Mouse (Mus musculus): ENCODE measurements around the gene Saa1. TPM values are rescaled to one million over a fixed set of nuclear protein-coding genes. Genes with fewer than 3 reads are reported as not detected.

Saa1 gene
- total and polyA plus RNA-seq, 2 experiments from 2014 or later = 0.43 TPM; not detected in 1

DNA sequence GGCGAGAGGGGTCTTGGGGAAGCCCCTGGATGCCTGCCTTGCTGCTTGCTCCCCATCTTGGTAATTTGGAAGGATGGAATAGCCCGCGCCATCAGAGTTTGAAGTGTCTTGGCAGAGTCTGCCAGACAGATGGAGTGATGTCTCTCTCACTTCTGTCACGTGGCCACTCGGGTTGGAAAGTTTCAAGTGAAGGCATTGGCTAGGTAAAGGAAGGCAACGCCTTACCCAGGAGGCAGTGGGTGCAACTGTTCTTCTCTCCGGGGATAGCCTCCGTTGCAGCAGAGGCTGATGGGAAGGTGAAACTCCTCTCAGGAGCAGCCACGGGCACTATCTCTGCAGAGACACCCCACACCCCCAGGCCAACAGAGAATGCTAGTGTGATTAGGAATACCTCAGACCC lies 22.3 kb downstream of the Saa1 start:
- H3K9me3 ChIP-seq (ENCODE audit: low read length) = no peaks in the 10 kb centered on the region
- no peak for TF ChIP-seq CTCF (IDR thresholded peaks at IDR 0.05; ENCODE audit: low read depth)
- ATAC-seq (peak; percentile 39; the same call in 1 of the 2 replicates), DNase-seq (ENCODE audit: low spot score) (peak; percentile 50)
- H3K4me3 ChIP-seq (ENCODE audit: low read length) = no peak overlapping the region
- H3K4me2 ChIP-seq (ENCODE audit: low read depth, low read length) = no peak overlapping the region
- H3K27me3 ChIP-seq (ENCODE audit: insufficient read depth, low read length) = no peaks in the 10 kb centered on the region
- H3K4me1 ChIP-seq (ENCODE audit: insufficient read depth, low read length) = peaks cover 8% of the 10 kb centered on the region; the same call in 1 of the 2 replicates
- no peaks in the 10 kb centered on the region for H3K36me3 ChIP-seq (ENCODE audit: insufficient read depth, low read length)
- no peak overlapping the region for H3K9ac ChIP-seq (replicated peaks; ENCODE audit: low read length)
- H3K27ac ChIP-seq = no peak overlapping the region
- 59% methylated on average over 9 of the region's 9 CpGs for WGBS

DNA sequence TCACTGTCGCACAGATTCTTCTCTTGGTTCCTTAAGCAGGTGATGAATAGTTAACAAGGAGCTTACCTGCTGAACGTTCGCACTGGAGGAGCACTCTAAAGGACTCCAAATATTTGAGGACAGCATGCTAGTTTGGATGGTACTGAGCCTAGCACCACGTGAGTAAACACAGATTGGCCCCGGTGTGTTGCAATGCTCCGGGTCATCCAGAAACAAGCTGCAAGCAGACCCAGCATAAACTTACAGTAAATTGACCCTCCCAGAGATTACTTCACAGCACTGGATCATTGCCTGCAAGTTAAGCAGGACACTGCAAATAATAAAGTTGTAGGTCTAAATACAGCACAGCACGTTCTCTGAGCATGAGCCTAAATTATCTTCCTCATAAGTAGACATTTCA lies 23.3 kb downstream of the Saa1 start:
- H3K9me3 ChIP-seq (ENCODE audit: low read length) = no peaks in the 10 kb centered on the region
- no peak overlapping the region for H3K4me3 ChIP-seq (ENCODE audit: low read length)
- H3K36me3 ChIP-seq (ENCODE audit: insufficient read depth, low read length) = no peaks in the 10 kb centered on the region
- ATAC-seq = no peak
- WGBS = 59% methylated on average over 7 of the region's 7 CpGs
- no peaks in the 10 kb centered on the region for H3K27me3 ChIP-seq (ENCODE audit: insufficient read depth, low read length)
- H3K4me2 ChIP-seq (ENCODE audit: low read depth, low read length) = no peak overlapping the region
- H3K9ac ChIP-seq (replicated peaks; ENCODE audit: low read length) = no peak overlapping the region
- DNase-seq (ENCODE audit: low spot score) = no peak
- peak overlapping the region; percentile 66; the same call in 1 of the 2 replicates for H3K27ac ChIP-seq
- no peak for TF ChIP-seq CTCF (IDR thresholded peaks at IDR 0.05; ENCODE audit: low read depth)
- peaks cover 8% of the 10 kb centered on the region; the same call in 1 of the 2 replicates for H3K4me1 ChIP-seq (ENCODE audit: insufficient read depth, low read length)

DNA sequence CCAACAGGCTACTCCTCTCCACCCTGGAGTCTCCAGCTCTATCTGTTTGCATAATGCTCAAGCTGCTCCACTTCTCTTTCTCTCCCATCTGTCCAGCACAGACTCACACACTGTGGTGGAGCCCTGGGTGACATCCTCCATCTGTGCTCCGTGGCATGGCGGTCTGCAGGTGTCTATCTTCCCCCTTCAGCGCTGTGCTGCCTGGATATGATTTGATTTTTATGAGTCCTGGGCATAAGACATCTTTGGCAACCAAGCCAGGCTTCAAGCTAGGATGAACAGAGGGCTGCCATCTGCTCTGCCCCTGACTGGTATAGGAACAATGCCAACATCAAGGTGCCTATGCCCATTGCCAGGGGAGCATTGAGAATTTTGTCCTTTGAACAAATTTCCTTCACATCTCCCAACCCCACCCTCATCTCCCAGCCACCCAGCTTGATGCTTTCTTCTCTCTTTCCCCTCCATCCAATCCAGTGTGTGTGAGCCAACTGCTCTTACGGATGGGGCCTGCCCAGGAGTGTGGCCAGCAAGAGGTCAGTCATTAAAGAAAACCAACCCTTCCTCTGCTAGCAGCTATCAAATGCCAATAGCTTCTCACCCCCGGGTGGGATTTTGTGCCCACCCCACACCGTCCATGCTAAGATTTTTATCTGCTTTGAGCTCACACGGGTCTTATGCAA lies 24.0 kb downstream of the Saa1 start:
- DNase-seq (ENCODE audit: low spot score) (peak; percentile 77), ATAC-seq (peak; percentile 93)
- Histone ChIP-seq H3K27ac (peak overlapping the region; percentile 66), H3K9ac (replicated peaks; ENCODE audit: low read length) (no peak overlapping the region), H3K27me3 (ENCODE audit: insufficient read depth, low read length) (no peaks in the 10 kb centered on the region), H3K36me3 (ENCODE audit: insufficient read depth, low read length) (no peaks in the 10 kb centered on the region), H3K4me2 (ENCODE audit: low read depth, low read length) (no peak overlapping the region), H3K4me3 (ENCODE audit: low read length) (no peak overlapping the region), H3K4me1 (ENCODE audit: insufficient read depth, low read length) (peaks cover 8% of the 10 kb centered on the region; the same call in 1 of the 2 replicates), H3K9me3 (ENCODE audit: low read length) (no peaks in the 10 kb centered on the region)
- 60% methylated on average over 7 of the region's 7 CpGs for WGBS
- no peak for TF ChIP-seq CTCF (IDR thresholded peaks at IDR 0.05; ENCODE audit: low read depth)

DNA sequence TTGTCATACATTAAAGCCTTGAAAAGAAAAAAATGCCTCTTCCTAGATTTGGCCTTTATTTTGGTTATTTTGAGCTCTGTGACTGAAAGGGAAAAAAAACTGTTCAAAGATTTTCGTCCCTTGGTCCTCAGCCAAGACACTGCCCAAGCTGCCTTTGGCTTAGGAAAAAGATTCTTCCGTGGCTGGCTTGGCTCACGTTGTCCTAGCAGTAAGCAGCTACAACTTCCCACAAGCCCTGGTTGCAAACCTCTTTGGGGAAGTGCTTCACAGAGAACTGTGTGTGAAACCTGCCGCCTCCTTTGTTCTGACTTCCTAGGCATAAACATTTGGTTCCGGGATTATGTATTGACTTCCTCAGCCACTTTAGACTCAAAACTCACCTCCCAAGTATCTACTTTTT lies 25.9 kb downstream of the Saa1 start:
- Histone ChIP-seq H3K4me1 (ENCODE audit: insufficient read depth, low read length) (peaks cover 8% of the 10 kb centered on the region; the same call in 1 of the 2 replicates), H3K9me3 (ENCODE audit: low read length) (no peaks in the 10 kb centered on the region), H3K27me3 (ENCODE audit: insufficient read depth, low read length) (no peaks in the 10 kb centered on the region), H3K27ac (no peak overlapping the region), H3K36me3 (ENCODE audit: insufficient read depth, low read length) (no peaks in the 10 kb centered on the region), H3K4me2 (ENCODE audit: low read depth, low read length) (no peak overlapping the region), H3K4me3 (ENCODE audit: low read length) (no peak overlapping the region), H3K9ac (replicated peaks; ENCODE audit: low read length) (no peak overlapping the region)
- TF ChIP-seq CTCF (IDR thresholded peaks at IDR 0.05; ENCODE audit: low read depth) = no peak
- DNase-seq (ENCODE audit: low spot score) (peak; percentile 40), ATAC-seq (no peak)
- WGBS = 55% methylated on average over 5 of the region's 5 CpGs

DNA sequence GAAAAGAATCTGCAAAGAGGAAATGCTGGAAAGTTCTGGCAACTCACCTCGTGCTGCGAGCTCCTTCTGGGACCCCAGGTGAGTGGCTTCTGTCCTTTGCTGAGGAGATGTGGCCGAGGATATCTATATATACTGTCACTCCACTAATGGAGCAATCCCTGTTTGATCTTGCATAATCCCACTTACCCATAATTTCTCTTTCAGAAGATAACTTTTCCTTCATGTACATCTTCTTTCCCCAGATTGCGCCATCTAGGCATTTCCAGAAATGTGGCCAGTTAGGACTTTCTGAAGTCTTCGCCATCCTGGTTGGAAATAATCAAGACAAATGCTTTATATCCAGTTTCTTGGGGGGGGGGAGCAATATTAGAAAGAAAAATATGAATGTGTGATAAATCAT lies 27.2 kb downstream of the Saa1 start, which contains the start of gene Saa3:
Gene Saa3 (minus strand): TSS at position 101 of the 400 bp plus-strand sequence.
- TF ChIP-seq CTCF (IDR thresholded peaks at IDR 0.05; ENCODE audit: low read depth) = no peak
- Histone ChIP-seq H3K27me3 (ENCODE audit: insufficient read depth, low read length) (no peaks in the 10 kb centered on the region), H3K4me1 (ENCODE audit: insufficient read depth, low read length) (peaks cover 8% of the 10 kb centered on the region; the same call in 1 of the 2 replicates), H3K4me3 (ENCODE audit: low read length) (no peak within 1 kb of the TSS), H3K4me2 (ENCODE audit: low read depth, low read length) (no peak within 1 kb of the TSS), H3K9me3 (ENCODE audit: low read length) (no peaks in the 10 kb centered on the region), H3K9ac (replicated peaks; ENCODE audit: low read length) (no peak within 1 kb of the TSS), H3K36me3 (ENCODE audit: insufficient read depth, low read length) (no peaks in the 10 kb centered on the region), H3K27ac (no peak within 1 kb of the TSS)
- no peak for ATAC-seq
- 89% methylated on average over 5 of the region's 5 CpGs for WGBS
- no peak for DNase-seq (ENCODE audit: low spot score)

DNA sequence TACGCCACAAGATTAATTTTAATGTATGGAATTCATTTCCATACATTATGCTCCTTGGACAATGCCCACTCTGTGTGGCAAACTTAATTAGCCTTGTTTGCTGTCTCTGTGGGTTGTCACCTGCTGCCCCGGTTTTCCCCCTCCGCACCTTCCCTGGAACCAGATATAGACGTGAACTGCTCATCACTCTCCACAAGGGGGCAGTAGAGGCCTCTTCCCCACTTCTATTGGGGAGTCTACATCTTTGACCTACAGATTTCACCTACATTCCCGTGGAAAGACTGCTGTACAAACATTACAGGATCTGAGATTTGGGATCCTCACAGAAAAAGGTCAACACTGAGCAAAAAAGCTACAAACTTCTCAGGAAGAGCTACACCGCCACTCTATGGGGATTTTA lies 28.3 kb downstream of the Saa1 start:
- no peak overlapping the region for H3K9ac ChIP-seq (replicated peaks; ENCODE audit: low read length)
- peak; percentile 87 for TF ChIP-seq CTCF (IDR thresholded peaks at IDR 0.05; ENCODE audit: low read depth)
- H3K27ac ChIP-seq = no peak overlapping the region
- no peaks in the 10 kb centered on the region for H3K9me3 ChIP-seq (ENCODE audit: low read length)
- H3K4me2 ChIP-seq (ENCODE audit: low read depth, low read length) = no peak overlapping the region
- peaks cover 7% of the 10 kb centered on the region for H3K4me1 ChIP-seq (ENCODE audit: insufficient read depth, low read length)
- no peaks in the 10 kb centered on the region for H3K27me3 ChIP-seq (ENCODE audit: insufficient read depth, low read length)
- ATAC-seq = no peak
- H3K4me3 ChIP-seq (ENCODE audit: low read length) = no peak overlapping the region
- H3K36me3 ChIP-seq (ENCODE audit: insufficient read depth, low read length) = no peaks in the 10 kb centered on the region
- WGBS = 31% methylated on average over 6 of the region's 6 CpGs
- DNase-seq (ENCODE audit: low spot score) = peak; percentile 70

DNA sequence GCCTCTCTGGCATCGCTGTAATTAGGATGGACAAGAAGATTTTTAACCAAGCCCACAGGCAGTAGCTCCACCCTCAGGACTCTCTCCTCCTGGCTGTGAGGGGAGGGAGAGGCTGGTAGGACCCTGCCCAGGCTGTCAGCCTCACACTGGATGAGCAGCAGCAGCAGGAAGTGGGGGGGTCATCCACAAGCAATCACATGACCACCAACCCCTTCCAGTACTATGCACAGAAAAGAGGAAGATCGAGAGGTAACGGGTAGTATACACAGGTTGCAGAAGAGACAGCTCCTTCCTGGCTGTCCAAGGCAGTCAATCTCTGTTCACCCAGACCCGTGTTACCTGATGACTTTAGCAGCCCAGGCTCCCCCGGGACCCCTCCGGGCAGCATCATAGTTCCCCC lies 30.5 kb downstream of the Saa1 start:
- no peak overlapping the region for H3K4me2 ChIP-seq (ENCODE audit: low read depth, low read length)
- 67% methylated on average over 6 of the region's 6 CpGs for WGBS
- no peaks in the 10 kb centered on the region for H3K36me3 ChIP-seq (ENCODE audit: insufficient read depth, low read length)
- no peak overlapping the region for H3K4me3 ChIP-seq (ENCODE audit: low read length)
- no peaks in the 10 kb centered on the region for H3K27me3 ChIP-seq (ENCODE audit: insufficient read depth, low read length)
- H3K27ac ChIP-seq = no peak overlapping the region
- no peak overlapping the region for H3K9ac ChIP-seq (replicated peaks; ENCODE audit: low read length)
- ATAC-seq (no peak), DNase-seq (ENCODE audit: low spot score) (no peak)
- H3K4me1 ChIP-seq (ENCODE audit: insufficient read depth, low read length) = peaks cover 5% of the 10 kb centered on the region
- no peaks in the 10 kb centered on the region for H3K9me3 ChIP-seq (ENCODE audit: low read length)
- TF ChIP-seq CTCF (IDR thresholded peaks at IDR 0.05; ENCODE audit: low read depth) = no peak
